Mouse (Mus musculus) layer of hippocampus, postnatal 25 days (tissue): ENCODE data around the gene Olfr520. TPM values are rescaled to one million over a fixed set of nuclear protein-coding genes. Genes with fewer than 3 reads are reported as not detected.
"Not testable (repeated sequence)": the region's sequence is repeated elsewhere in the genome, so short reads cannot be mapped to it uniquely, and the experiment has no call there.

ENCODE experiments used
- DNase-seq, 2 experiments: peaks; one replicate each; pipeline ENCODE4 v3.0.0; 2022; ENCODE audit warnings: mixed read lengths in 2 of 2, low spot score in 1 of 2; ENCODE audit errors: extremely low spot score in 1 of 2
- total RNA-seq, 2 experiments: library from RNA; stranded (reverse); gene quantifications; 2 replicates each; pipeline ENCODE4 v1.2.3; 2021

The Olfr520 gene
- total RNA-seq, 2 experiments from 2014 or later: not detected

GRCm38 (mm10) chr7:99710476-99710875, 19.6 kb upstream of the Olfr520 start:
- DNase-seq: peak; percentile 38 to 78

GRCm38 (mm10) chr7:99711166-99711565, 18.9 kb upstream of the Olfr520 start, which contains the start of gene Slco2b1:
Slco2b1 (minus strand) TSS chr7:99711340.
- no peak for DNase-seq

- DNase-seq: no peak
Measured at GRCm38 (mm10) chr7:99712431-99712830, 17.6 kb upstream of the Olfr520 start.

GRCm38 (mm10) chr7:99716536-99716935, 13.5 kb upstream of the Olfr520 start:
- no peak for DNase-seq

- no peak for DNase-seq
Measured at GRCm38 (mm10) chr7:99734612-99735011, 4.5 kb downstream of the Olfr520 start.

GRCm38 (mm10) chr7:99735491-99735890, 5.4 kb downstream of the Olfr520 start:
- DNase-seq: not testable (repeated sequence)

GRCm38 (mm10) chr7:99739276-99739675, 9.2 kb downstream of the Olfr520 start:
- DNase-seq: peak in 1 of 2 experiments; percentile 11

- no peak for DNase-seq
Measured at GRCm38 (mm10) chr7:99763207-99763606, 33.1 kb downstream of the Olfr520 start, which contains the start of gene Olfr521. Olfr521 (plus strand) TSS chr7:99763507.

GRCm38 (mm10) chr7:99781385-99781784, 51.3 kb downstream of the Olfr520 start:
- no peak for DNase-seq

- no peak for DNase-seq
Measured at GRCm38 (mm10) chr7:99781916-99782315, 51.8 kb downstream of the Olfr520 start.

- DNase-seq: no peak
Measured at GRCm38 (mm10) chr7:99783421-99783820, 53.3 kb downstream of the Olfr520 start.

GRCm38 (mm10) chr7:99785553-99785952, 55.5 kb downstream of the Olfr520 start:
- no peak for DNase-seq

Other genes starting within 250 kb of the Olfr520 start
- gene Rps3, start 246.5 kb upstream of the Olfr520 start, total RNA-seq: 100 to 1,000 TPM; 250 to 278 TPM
- gene Arrb1, start 194.8 kb upstream of the Olfr520 start, total RNA-seq: 100 to 1,000 TPM; 135 to 152 TPM
- 1 to 10 TPM; 6.1 TPM for gene Tpbgl, start 103.2 kb upstream of the Olfr520 start, total RNA-seq
- gene Slco2b1, start 18.9 kb upstream of the Olfr520 start, total RNA-seq: 10 to 100 TPM; 13.0 to 17.1 TPM
- gene Olfr521, start 33.2 kb downstream of the Olfr520 start, total RNA-seq: not detected
- gene Neu3, start 98.1 kb downstream of the Olfr520 start, total RNA-seq: 1 to 10 TPM; 2.8 to 2.9 TPM
- gene Xrra1, start 128.8 kb downstream of the Olfr520 start, total RNA-seq: 1 to 10 TPM in 1 of 2 experiments, under 1 TPM in 1; 0.94 to 1.1 TPM
- gene Spcs2, start 133.2 kb downstream of the Olfr520 start, total RNA-seq: 100 to 1,000 TPM in 1 of 2 experiments, 10 to 100 TPM in 1; 89.9 to 104 TPM